Mouse (Mus musculus) spleen, adult 12 weeks (tissue): ENCODE results near the gene Dync1li1.
"Not testable (repeated sequence)": the region's sequence is repeated elsewhere in the genome, so short reads cannot be mapped to it uniquely, and the experiment has no call there.

Source experiments
- DNase-seq: peaks from one replicate; pipeline ENCODE4 v3.0.0; 2022; ENCODE audit warnings: low spot score

Dync1li1 gene

DNA sequence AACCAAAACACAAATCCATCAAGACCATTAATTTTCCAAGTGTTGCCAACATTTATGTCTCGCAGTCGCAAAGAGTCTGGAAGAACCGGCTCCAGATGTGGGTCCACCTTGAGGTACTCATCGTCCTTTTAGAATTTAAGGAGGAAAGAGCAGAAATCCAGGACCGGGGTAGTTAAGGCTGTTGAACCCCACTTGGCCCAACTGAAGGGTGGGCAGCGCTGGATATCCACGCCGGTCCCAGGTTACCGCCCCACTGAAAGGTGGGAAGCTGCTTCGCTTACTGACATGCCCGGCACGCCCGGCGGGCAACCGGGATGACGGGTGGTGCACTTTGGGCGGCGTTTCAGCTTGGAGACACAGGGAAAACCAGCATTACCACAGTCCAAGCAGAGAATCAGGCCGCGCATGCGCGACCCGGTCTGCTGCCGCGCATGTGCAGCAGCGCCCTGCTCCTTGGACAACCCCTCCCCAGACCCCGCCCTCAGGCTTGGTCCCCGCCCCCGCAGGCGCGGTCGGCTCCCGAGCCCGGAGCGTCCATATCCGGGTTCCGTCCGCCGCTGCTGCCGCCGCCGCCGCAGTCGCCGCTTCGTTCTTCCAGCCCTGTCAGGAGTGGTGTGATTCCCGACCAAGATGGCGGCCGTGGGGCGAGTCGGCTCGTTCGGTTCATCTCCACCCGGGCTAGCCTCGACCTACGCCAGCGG lies at the start of gene Dync1li1:
Dync1li1 (plus strand) TSS at position 539 of the 701 bp plus-strand sequence.
- peak; percentile 95 for DNase-seq

DNA sequence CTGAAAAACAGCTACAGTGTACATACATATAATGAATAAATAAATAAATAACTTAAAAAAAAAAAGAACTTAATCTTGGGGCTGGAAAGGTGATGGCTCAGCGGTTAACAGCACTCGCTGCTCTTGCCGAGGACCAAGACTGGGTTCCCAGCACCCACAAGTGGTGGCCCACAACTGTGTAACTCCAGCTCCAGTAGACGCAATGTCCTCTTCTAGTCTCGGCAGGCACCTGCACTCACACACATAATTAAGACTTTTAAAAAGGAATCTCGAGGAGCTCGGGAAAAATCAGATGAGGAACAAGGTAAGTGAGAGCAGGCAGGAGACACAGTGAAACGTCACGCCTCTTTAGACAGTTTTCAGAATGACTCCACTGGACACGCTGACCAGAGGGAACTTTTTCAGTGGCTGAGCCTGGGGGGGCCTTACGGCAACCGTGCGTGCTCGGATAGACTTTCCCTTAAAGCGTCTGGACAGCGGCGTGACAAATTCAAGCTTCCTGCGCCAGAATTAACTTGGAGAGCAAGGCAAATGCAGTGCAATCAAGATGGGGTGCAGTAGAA lies 49.3 kb upstream of the Dync1li1 start:
- peak; percentile 2 for DNase-seq

DNA sequence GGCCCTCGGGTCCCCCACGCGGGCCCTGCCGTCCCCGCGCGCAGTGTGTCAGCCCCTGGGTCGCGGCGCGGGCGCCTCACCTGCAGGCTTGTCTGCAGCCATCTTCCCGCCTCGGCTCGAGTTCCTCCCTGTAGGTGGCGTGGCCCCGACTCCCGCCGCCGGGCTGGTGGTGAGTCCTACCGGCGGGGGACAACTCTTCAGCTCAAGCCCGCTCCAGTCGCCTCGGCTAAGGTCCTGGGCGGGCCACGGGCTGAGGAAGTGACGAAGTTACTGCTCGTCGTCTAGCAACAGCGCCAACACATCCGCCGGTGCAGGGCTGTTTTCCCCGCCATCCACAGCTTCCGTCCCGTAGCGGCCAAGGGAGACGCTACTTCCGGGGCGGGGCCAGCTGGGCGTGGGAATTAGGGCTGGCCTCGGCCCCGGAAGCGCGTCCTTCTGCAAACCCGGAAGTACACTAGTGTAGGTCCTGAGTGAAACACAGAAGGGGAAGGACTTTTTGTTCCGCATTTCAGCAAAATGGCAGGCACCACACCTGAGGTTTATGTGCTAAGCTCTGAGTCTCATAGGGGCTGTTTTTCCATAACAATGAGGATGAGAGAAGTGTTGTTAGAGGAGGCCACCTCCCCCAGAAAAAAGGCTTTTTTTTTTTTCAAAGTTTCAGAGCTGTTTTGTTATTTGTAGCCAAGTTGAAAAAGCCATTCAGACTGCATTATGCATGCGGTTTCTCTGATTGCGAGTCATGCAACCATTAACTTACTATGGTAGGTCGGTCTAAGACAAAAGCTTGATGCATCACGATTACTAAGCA lies 48.5 kb upstream of the Dync1li1 start, which contains the start of gene Cnot10:
Cnot10 (minus strand) TSS at position 346 of the 808 bp plus-strand sequence.
- DNase-seq, result peak; percentile 96

DNA sequence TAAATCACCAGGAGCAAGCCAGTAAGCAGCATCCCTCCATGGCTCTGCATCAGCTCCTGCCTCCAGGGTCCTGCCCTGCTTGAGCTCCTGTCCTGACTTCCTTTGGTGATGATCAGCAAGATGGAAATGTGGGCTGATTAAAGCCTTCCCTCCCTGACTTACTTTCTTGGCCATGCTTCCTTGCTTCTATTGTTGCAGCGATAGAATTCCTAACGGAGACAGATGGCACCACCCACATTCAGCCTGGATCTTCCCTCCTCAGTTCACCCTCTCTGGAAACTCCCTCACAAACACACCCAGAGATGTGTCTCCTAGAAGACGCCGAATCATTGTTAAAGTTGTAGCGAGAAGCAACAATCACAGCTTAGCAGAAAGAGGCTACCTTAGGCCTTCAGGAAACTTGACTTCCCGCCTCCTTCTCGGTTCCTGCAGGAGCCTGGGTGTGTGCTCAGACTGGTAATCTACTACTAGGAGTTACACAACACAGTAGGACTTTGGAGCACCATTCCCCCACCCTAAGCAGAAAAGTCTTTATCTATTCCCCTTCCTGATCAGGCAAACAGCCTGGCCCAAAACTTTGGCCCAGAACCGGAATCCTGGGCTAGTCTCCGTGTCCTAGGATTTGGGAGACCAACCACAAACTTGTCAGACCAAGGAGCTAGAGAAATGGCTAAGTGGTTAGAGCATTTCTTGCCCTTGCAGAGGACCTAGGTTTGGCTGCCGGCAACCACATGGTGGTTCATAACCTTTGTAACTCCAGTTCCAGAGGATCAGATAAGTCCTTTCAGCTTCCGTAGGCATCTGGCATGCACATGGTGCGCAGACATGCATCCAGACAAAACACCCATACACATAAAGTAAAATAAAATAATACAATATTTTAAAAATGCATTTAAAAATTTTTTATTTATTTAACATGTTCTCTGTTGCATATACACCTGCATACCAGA lies 41.8 kb upstream of the Dync1li1 start:
- no peak for DNase-seq

DNA sequence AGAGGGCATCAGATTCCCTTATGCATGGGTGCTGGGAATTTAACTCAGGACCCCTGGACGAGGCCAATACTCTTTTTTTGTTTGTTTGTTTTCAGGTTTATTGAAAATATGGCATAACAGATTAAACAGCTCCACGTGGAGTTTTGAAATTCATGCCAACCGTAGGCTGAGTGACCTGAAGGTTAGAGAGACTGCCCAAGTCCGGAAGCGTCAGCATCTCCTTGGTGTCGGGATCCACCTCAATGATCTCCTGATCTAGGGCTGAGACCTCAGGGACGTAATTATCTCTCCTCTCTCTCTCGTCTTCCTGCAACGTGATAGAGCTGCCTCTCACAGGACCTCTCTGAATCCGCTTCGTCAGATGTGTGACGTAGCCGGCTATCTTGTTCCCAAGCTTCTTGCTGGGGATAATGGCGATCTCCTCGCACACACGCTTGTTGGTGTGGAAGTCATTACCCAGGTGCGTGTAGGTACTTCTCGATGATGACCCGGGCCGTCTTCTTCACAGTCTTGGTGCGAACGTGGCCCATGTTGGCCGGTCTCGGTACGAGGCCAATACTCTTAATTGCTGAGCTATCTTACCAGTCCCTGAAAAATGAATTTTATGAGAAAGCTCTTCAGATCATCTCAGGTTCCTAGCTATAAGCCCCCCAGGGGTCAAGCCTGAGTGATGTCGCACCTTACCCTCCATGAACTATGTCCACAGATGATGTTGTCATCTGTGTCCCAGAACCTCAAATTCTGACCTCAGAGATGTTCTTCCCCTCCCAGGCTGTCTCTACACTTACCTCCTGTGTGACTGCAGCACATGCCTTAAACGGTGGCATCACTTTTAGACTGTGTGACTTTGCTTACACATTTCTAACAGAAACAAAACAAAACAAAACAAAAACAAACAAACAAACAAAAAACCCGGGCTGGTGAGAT lies 40.8 kb upstream of the Dync1li1 start:
- no peak for DNase-seq

DNA sequence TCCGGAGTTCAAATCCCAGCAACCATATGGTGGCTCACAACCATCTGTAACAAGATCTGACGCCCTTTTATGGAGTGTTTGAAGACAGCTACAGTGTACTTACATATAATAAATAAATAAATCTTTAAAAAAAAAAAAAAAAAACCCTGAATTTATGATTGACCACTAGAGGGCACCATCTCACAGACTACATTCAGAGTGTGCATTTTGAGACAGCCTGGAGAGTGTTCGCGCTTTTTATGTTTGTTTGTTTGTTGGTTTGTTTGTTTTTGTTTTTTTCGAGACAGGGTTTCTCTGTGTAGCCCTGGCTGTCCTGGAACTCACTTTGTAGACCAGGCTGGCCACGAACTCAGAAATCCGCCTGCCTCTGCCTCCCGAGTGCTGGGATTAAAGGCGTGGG lies 40.1 kb upstream of the Dync1li1 start:
- DNase-seq, result not testable (repeated sequence)

DNA sequence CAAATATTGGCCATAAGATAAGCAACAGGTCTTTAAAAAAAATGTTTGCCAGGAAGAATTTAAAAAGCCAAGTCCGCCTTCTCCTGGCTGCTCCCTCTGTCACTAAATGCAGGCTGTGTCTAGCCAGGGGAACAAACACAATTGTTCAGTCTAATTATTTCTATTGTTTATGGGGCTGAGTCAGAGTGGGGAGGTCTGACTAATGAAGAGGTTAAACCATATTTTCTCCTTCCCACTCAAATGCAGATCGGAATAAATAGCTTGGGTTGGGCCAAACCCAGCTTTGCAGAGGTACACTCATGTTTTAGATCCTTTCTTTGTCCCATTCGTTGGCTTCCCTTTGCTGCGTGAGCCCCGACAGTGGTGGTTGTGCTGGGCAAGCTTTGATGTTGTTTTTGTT lies 39.2 kb upstream of the Dync1li1 start:
- DNase-seq, result no peak

DNA sequence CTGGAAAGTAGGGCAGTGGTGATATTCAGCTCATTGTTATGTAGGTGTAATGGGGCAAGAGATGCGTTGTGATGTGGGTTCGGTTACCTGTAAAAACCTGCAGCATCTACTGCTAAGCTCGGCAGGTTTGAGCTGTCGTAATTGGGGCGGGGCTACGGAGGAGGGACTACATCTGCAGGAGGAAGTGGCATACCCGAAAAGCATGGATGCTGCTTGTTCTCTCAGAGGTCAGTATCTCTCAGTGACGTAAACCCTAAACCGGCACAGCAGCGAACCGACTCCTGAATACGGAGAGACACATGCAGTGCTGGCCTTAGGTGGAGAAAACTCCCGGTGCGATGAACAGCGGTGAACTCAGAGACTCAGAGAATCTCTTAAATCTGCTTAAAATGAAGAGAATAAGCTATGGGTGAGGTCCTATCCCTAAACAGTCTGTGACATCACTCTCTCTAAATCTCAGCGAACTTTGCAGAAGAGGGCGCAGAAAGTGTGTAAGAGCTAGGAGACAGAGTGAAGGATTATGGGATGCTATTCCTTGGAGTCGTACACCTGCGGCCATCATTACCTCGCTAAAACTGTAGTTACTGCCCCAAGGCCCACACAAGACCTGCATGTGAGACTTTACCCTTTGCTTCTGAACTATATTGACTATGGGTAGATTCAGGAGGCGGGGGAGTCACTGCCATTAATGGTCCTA lies 37.5 kb upstream of the Dync1li1 start:
- DNase-seq, result no peak

DNA sequence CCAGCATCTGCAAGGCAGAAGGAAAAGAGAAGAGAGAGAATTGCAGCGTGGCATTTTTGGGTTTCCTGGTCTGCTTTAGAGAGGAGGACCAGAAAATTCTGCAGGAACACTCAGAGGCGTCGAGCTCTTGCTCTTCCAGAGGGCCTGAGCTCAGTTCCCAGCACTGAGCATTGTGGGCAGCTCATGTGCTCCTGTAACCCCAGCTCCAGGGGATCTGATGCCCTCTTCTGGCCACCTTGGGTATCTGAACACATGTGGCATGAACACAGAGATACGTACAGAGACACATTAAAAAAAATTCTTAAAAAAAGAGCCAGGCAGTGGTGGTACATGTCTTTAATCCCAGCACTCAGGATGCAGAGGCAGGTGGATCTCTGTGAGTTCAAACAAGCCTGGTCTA lies 33.2 kb upstream of the Dync1li1 start:
- DNase-seq, result no peak

DNA sequence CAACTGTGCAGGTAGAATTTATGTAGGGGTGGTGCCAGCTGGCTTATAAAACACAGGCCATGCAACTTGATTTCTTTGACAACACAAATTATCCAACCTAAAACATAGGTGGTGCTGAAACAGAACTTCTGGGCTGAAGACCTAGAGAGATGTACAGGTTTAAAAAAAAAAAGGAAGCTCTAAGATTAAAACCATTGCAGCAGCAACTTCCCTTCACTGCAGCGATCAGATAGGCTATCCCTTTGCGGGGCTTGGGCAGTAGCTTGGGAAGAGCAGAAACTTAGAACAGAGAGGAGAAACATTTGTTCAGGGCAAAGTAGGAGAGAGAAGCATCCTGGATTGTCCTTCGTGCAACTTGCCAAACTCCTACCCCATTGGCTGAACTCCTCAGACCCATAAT lies 31.9 kb upstream of the Dync1li1 start:
- DNase-seq, result no peak

DNA sequence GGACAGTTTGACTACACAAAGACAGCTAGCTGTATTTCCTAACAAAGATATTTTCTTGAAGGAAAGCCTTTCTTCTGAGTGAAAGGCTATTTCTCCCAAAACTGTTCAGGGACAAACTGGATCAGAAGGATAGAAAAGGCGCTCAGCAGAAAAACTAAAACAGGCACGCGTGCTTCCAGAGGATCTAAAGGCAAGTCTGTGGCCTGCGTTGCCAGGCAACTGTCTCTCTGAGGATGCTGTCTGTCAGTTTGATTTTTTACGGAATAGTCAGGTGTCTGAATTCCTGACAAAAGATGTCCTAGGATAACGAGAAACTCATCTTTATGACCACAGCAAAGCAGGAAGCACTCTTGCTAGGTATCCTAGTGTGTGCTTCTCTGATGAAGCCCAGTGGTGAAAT lies 28.1 kb upstream of the Dync1li1 start:
- no peak for DNase-seq

DNA sequence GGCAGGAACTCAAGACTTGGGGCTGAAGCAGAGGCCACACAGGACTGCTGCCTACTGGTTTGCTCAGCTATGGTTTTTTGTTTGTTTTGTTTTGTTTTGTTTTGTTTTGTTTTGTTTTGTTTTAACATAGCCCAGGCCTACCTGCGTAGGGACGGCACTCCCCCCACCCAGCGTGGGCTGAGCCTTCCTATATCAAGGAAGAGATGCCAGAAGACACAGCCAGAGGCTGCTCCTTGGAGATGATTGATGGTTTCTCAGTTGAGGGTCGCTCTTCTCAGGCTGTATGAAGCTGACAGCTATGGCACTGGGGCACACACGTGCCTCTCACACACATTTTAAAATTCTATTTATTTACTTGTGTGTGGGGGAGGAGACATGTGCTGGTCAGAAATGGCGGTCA lies 27.6 kb upstream of the Dync1li1 start:
- no peak for DNase-seq

DNA sequence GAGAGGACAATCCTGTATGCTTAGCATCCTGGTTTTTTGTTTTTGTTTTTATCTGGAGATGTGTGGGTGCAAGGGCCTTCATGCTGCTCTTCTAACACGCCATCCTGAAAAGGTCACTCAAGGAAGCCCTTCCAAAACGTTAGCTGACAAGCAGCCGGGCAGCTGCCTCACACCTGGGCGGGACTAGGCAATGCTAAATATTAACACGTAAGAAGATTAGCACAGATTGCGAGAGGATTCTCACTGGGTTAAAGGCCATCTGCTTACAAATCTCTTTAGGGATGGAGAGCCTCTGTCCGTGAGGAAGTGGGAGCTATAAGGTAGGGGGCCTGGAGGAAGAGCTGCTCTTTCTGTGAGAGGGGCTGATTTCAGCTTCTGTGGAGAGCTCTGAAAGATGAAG lies 26.6 kb upstream of the Dync1li1 start:
- no peak for DNase-seq

DNA sequence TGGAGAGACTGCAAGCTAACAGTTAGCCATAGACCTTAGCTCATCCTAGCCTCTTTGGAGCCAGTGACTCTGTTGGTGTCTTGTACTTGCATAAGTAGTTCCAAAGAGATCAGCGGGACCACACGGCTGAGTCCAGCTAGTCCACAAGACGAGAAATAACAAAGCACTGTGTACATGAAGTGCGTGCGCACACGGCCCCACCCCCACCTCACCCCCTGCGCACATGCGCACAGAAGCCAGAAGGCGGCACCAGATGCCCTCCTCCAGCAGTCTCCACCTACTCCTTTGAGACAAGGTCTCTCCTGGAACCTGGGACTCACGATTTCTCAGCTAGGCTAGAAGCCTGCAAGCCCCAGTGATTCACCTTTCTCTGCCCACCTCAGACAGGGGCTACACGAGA lies 24.8 kb upstream of the Dync1li1 start:
- no peak for DNase-seq

DNA sequence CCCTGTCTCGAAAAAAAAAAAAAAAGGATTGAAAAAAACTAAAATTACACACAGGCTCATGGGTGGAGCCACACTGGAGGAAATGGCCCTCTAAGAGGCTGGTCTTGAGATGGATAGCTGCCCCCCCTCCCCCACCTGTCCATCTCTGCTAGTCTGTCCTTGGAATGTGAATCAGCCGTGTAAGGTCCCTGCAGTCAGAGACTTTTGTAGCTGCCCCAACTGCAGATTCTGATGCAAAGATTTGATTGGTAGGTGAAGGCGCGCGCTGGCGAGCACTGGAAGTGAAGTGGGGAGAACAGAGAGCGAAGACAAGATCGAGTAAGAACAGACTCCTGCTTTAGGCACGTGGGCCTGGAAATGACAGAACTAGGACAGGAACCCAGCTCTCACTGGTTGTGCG lies 21.7 kb upstream of the Dync1li1 start:
- DNase-seq, result no peak

DNA sequence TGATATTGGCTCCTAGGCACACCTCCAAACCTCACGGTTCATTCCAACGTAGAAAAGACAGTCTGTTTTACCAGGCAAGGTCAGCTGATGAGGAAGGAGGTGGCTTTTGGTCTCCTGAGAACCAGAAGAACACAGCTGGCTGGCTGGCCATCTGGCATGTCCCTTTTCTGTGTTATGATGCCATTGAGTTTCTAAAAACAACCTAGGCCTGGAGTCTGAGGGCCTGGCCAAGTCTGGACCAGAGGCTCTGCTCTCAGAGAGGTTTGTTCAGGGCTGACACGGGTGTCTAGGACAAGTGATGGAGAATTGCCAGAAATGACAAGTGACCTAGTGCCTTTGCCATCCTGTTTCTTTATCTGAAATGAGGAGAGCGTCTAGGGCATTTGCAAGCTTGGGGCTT lies 20.5 kb upstream of the Dync1li1 start:
- DNase-seq, result no peak

DNA sequence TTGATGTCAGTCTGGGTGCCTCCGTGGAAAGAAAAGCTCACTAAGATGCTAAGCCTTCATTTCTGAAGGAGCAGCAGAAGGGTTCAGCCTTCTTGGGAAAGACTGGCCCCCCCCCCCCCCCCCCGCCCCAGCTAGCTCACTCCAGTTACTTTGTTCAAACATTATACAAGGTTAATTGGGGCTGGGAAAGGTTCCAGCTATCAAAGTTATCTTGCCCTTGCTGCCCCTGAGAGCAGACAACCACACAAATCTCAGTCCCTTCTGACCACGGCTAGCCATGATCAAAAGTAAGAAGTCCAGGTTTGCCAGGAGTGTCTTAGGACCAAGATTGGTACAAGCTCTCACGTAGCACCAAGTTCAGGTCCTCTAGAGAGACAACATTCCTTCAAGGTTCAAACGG lies 19.6 kb upstream of the Dync1li1 start:
- DNase-seq, result no peak

DNA sequence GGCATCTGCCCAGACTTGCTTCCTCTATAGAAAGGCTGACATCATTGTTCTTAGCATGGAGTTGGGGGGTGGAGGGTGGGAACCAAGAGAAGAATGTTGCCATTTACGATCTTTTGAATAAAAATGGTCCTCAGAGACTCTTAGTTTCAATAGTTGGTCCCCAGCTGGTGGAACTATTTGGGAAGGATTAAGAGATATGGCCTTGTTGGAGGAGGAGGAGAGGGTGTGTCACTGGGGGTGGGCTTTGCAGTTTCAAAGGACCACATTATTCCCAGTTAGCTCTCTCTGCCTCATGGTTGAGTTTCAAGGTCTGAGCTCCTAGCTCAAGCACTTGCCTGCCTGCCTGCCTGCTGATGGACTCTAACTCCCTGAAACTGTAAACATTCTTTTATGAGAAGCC lies 16.6 kb upstream of the Dync1li1 start:
- no peak for DNase-seq

DNA sequence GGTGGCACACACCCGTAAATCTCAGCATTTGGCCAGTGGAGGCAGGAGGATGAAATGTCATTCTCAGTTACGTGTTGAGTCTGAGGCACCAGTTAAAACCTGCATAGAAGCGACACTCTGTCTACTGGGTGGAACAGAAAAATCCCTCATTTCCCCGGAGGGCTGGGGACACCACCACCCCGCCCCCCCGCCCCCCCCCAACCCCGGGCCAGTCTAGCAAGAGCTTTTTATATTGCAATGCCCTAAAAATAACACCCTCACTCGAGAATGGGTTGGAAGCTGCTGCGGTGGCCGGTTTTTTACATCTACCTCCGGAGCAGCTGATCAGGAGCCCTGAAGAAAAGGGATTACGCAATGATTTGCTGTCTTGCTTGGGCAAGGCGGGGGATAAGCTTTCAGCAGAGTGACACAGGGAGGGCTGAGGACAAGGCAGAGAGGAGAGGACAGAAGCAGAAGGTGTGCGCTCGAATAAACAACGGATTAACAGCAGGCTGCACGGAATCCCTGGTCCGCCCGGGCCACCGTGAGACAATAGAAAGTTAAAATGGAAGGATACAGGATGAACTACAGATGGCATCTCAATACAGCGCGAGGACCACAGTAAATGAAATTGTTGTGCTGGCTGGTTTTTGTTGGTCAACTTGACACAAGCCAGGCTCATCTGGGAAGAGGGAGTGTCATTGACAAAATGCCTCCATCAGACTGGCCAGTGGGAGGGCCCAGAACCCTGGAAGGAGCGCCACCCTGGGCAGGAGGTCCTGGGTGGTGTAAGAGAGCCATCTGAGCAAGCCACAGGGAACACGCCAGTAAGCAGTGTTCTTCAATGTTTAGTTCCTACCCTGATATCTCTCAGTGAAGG lies 15.7 kb upstream of the Dync1li1 start:
- DNase-seq, result no peak
